Mouse (Mus musculus): ENCODE results near the gene Spock1. TPM values are rescaled to one million over a fixed set of nuclear protein-coding genes. Genes with fewer than 3 reads are reported as not detected.

Spock1 gene
- polyA plus RNA-seq, 1 experiment = 0.50 TPM

GRCm38 (mm10) chr13:57837691-57838437 lies 70.3 kb downstream of the Spock1 start:
- Histone ChIP-seq H3K36me3 (ENCODE audit: control insufficient read depth, insufficient read depth) (no peaks in the 10 kb centered on the region), H3K4me3 (ENCODE audit: insufficient read depth, poor library complexity, severe bottlenecking) (no peak overlapping the region), H3K27me3 (ENCODE audit: control insufficient read depth, insufficient read depth, insufficient read length) (no peaks in the 10 kb centered on the region), H3ac (ENCODE audit: control insufficient read depth, insufficient read length, low read depth) (no peak overlapping the region), H3K79me2 (ENCODE audit: control insufficient read depth, insufficient read depth) (no peaks in the 10 kb centered on the region), H3K79me3 (ENCODE audit: low read depth) (no peaks in the 10 kb centered on the region)
- TF ChIP-seq CTCF (IDR thresholded peaks at IDR 0.05; ENCODE audit: control insufficient read depth, insufficient read depth, insufficient read length) = no peak
- TF ChIP-seq MYOG (IDR thresholded peaks at IDR 0.05; ENCODE audit: control insufficient read depth, extremely low read depth, insufficient read length) = no peak
- TF ChIP-seq USF1 (IDR thresholded peaks at IDR 0.05; ENCODE audit: low read depth) = no peak
- TF ChIP-seq CEBPB (IDR thresholded peaks at IDR 0.05; ENCODE audit: low read depth) = no peak
- TF ChIP-seq FOSL1 (IDR thresholded peaks at IDR 0.05; ENCODE audit: insufficient read depth, low read length, poor library complexity, severe bottlenecking) = no peak
- no peak for TF ChIP-seq MYOD1 (IDR thresholded peaks at IDR 0.05; ENCODE audit: control insufficient read depth, insufficient read length, low read depth)
- TF ChIP-seq MAX (IDR thresholded peaks at IDR 0.05) = no peak

- no peak overlapping the region for H3ac ChIP-seq (ENCODE audit: control insufficient read depth, insufficient read length, low read depth)
- H3K79me3 ChIP-seq (ENCODE audit: low read depth) = no peaks in the 10 kb centered on the region
- no peak overlapping the region for H3K4me3 ChIP-seq (ENCODE audit: insufficient read depth, poor library complexity, severe bottlenecking)
- H3K36me3 ChIP-seq (ENCODE audit: control insufficient read depth, insufficient read depth) = no peaks in the 10 kb centered on the region
- TF ChIP-seq MYOG (IDR thresholded peaks at IDR 0.05; ENCODE audit: control insufficient read depth, extremely low read depth, insufficient read length) (no peak), MAX (IDR thresholded peaks at IDR 0.05) (no peak), CEBPB (IDR thresholded peaks at IDR 0.05; ENCODE audit: low read depth) (no peak), FOSL1 (IDR thresholded peaks at IDR 0.05; ENCODE audit: insufficient read depth, low read length, poor library complexity, severe bottlenecking) (no peak)
- H3K27me3 ChIP-seq (ENCODE audit: control insufficient read depth, insufficient read depth, insufficient read length) = no peaks in the 10 kb centered on the region
- no peaks in the 10 kb centered on the region for H3K79me2 ChIP-seq (ENCODE audit: control insufficient read depth, insufficient read depth)
Measured at GRCm38 (mm10) chr13:57831374-57832163, 76.6 kb downstream of the Spock1 start.

- no peaks in the 10 kb centered on the region for H3K27me3 ChIP-seq (ENCODE audit: control insufficient read depth, insufficient read depth, insufficient read length)
- H3K79me2 ChIP-seq (ENCODE audit: control insufficient read depth, insufficient read depth) = no peaks in the 10 kb centered on the region
- no peak overlapping the region for H3ac ChIP-seq (ENCODE audit: control insufficient read depth, insufficient read length, low read depth)
- H3K4me3 ChIP-seq (ENCODE audit: insufficient read depth, poor library complexity, severe bottlenecking) = no peak overlapping the region
- no peaks in the 10 kb centered on the region for H3K36me3 ChIP-seq (ENCODE audit: control insufficient read depth, insufficient read depth)
- H3K79me3 ChIP-seq (ENCODE audit: low read depth) = no peaks in the 10 kb centered on the region
- TF ChIP-seq FOSL1 (IDR thresholded peaks at IDR 0.05; ENCODE audit: insufficient read depth, low read length, poor library complexity, severe bottlenecking) (no peak), MYOD1 (IDR thresholded peaks at IDR 0.05; ENCODE audit: control insufficient read depth, insufficient read length, low read depth) (no peak), USF1 (IDR thresholded peaks at IDR 0.05; ENCODE audit: low read depth) (no peak), MAX (IDR thresholded peaks at IDR 0.05) (no peak), MYOG (IDR thresholded peaks at IDR 0.05; ENCODE audit: control insufficient read depth, extremely low read depth, insufficient read length) (no peak), CEBPB (IDR thresholded peaks at IDR 0.05; ENCODE audit: low read depth) (no peak), CTCF (IDR thresholded peaks at IDR 0.05; ENCODE audit: control insufficient read depth, insufficient read depth, insufficient read length) (no peak)
Measured at GRCm38 (mm10) chr13:57830896-57831295, 77.2 kb downstream of the Spock1 start.

- H3K79me2 ChIP-seq (ENCODE audit: control insufficient read depth, insufficient read depth) = no peaks in the 10 kb centered on the region
- H3K27me3 ChIP-seq (ENCODE audit: control insufficient read depth, insufficient read depth, insufficient read length) = no peaks in the 10 kb centered on the region
- H3K36me3 ChIP-seq (ENCODE audit: control insufficient read depth, insufficient read depth) = no peaks in the 10 kb centered on the region
- TF ChIP-seq MYOG (IDR thresholded peaks at IDR 0.05; ENCODE audit: control insufficient read depth, extremely low read depth, insufficient read length) = no peak
- TF ChIP-seq USF1 (IDR thresholded peaks at IDR 0.05; ENCODE audit: low read depth) = no peak
- TF ChIP-seq CEBPB (IDR thresholded peaks at IDR 0.05; ENCODE audit: low read depth) = no peak
- TF ChIP-seq MYOD1 (IDR thresholded peaks at IDR 0.05; ENCODE audit: control insufficient read depth, insufficient read length, low read depth) = no peak
- no peak for TF ChIP-seq MAX (IDR thresholded peaks at IDR 0.05)
- TF ChIP-seq CTCF (IDR thresholded peaks at IDR 0.05; ENCODE audit: control insufficient read depth, insufficient read depth, insufficient read length) = no peak
- no peak for TF ChIP-seq FOSL1 (IDR thresholded peaks at IDR 0.05; ENCODE audit: insufficient read depth, low read length, poor library complexity, severe bottlenecking)
- H3K79me3 ChIP-seq (ENCODE audit: low read depth) = no peaks in the 10 kb centered on the region
- H3ac ChIP-seq (ENCODE audit: control insufficient read depth, insufficient read length, low read depth) = no peak overlapping the region
- H3K4me3 ChIP-seq (ENCODE audit: insufficient read depth, poor library complexity, severe bottlenecking) = no peak overlapping the region
Measured at GRCm38 (mm10) chr13:57830091-57830490, 78.0 kb downstream of the Spock1 start.

- H3K36me3 ChIP-seq (ENCODE audit: control insufficient read depth, insufficient read depth) = no peaks in the 10 kb centered on the region
- TF ChIP-seq FOSL1 (IDR thresholded peaks at IDR 0.05; ENCODE audit: insufficient read depth, low read length, poor library complexity, severe bottlenecking) (no peak), MYOD1 (IDR thresholded peaks at IDR 0.05; ENCODE audit: control insufficient read depth, insufficient read length, low read depth) (no peak), CEBPB (IDR thresholded peaks at IDR 0.05; ENCODE audit: low read depth) (no peak), CTCF (IDR thresholded peaks at IDR 0.05; ENCODE audit: control insufficient read depth, insufficient read depth, insufficient read length) (no peak), USF1 (IDR thresholded peaks at IDR 0.05; ENCODE audit: low read depth) (no peak), MYOG (IDR thresholded peaks at IDR 0.05; ENCODE audit: control insufficient read depth, extremely low read depth, insufficient read length) (no peak), MAX (IDR thresholded peaks at IDR 0.05) (no peak)
- no peaks in the 10 kb centered on the region for H3K79me3 ChIP-seq (ENCODE audit: low read depth)
- H3ac ChIP-seq (ENCODE audit: control insufficient read depth, insufficient read length, low read depth) = no peak overlapping the region
- no peaks in the 10 kb centered on the region for H3K79me2 ChIP-seq (ENCODE audit: control insufficient read depth, insufficient read depth)
- no peak overlapping the region for H3K4me3 ChIP-seq (ENCODE audit: insufficient read depth, poor library complexity, severe bottlenecking)
- H3K27me3 ChIP-seq (ENCODE audit: control insufficient read depth, insufficient read depth, insufficient read length) = no peaks in the 10 kb centered on the region
Measured at GRCm38 (mm10) chr13:57816276-57816675, 91.9 kb downstream of the Spock1 start.
